Mouse (Mus musculus) stomach, embryonic 15.5 days (tissue): Measurements from ENCODE around the gene Clpsl2. TPM values are rescaled to one million over a fixed set of nuclear protein-coding genes. Genes with fewer than 3 reads are reported as not detected.
A peak's percentile ranks its signal among the peaks of the same experiment; 100 is the strongest.

Experiments
- ATAC-seq: fragments of 200-750 bp; cut with Nextera tagmentation; 2 replicates; pipeline ENCODE4 v1.8.0; 2017; ENCODE audit warnings: low read depth, moderate number of reproducible peaks, moderate TSS enrichment; ENCODE audit not compliant: insufficient read depth, low FRiP score
- H3K27ac ChIP-seq: fragments of 300-500 bp; sonication (generic); 2 replicates; pipeline ENCODE4 v1.5.1; 2015; ENCODE audit warnings: mild to moderate bottlenecking, inconsistent platforms
- H3K27me3 ChIP-seq: fragments of 300-500 bp; sonication (generic); replicated peaks from 2 replicates; pipeline ENCODE4 v1.6.1; 2015; ENCODE audit warnings: inconsistent platforms
- H3K36me3 ChIP-seq: fragments of 300-500 bp; sonication (generic); 2 replicates; pipeline ENCODE4 v1.6.1; 2015; ENCODE audit warnings: inconsistent platforms
- H3K4me1 ChIP-seq: fragments of 300-500 bp; sonication (generic); 2 replicates; pipeline ENCODE4 v1.6.1; 2015; ENCODE audit warnings: inconsistent platforms
- H3K4me2 ChIP-seq: fragments of 300-500 bp; sonication (generic); 2 replicates; pipeline ENCODE4 v1.6.1; 2015; ENCODE audit warnings: mild to moderate bottlenecking, inconsistent platforms
- H3K4me3 ChIP-seq: fragments of 300-500 bp; sonication (generic); replicated peaks from 2 replicates; pipeline ENCODE4 v1.5.1; 2015; ENCODE audit warnings: inconsistent platforms
- H3K9ac ChIP-seq: fragments of 300-500 bp; sonication (generic); 2 replicates; pipeline ENCODE4 v1.6.1; 2015; ENCODE audit warnings: inconsistent platforms
- H3K9me3 ChIP-seq: fragments of 300-500 bp; sonication (generic); 2 replicates; pipeline ENCODE4 v1.6.1; 2016; ENCODE audit warnings: inconsistent platforms
- WGBS: fragments of 180-500 bp; shearing (Covaris S2); methylation state at CpG from one replicate; pipeline ENCODE4 v1.1.7; 2015; 5-methylcytosine and 5-hydroxymethylcytosine counted together
- polyA plus RNA-seq: library from polyadenylated mRNA; unstranded; fragments of >200 nt; fragmentation: Nextera tagmentation; extraction: Ambion mirVana; gene quantifications from 2 replicates; pipeline ENCODE4 v1.2.1, GENCODE M21; 2015

Gene Clpsl2
- polyA plus RNA-seq, 1 experiment from 2014 or later: not detected

DNA sequence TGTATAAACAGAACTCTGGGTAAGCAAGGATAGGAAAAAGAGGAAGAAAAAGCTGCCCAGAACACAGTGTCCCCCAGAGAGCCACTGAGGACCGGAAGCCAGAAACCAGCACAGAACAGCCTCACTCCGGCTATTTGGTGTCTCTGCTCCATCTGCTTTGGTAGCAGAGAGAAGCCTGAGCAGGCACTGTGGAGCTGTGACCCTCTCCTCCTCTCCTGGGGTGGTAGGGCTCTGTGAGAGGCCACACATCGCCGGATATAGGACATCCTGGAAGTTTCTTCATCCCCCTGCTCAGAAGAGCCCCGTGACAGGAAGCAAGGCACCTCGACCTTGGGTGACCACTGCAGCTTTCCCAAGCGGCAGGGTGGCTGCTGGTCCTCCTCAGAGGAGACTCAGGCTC, 35.4 kb upstream of the Clpsl2 start:
- peak overlapping the region; percentile 52 for H3K27ac ChIP-seq
- no peak for ATAC-seq
- no peaks in the 10 kb centered on the region for H3K27me3 ChIP-seq
- 61% methylated on average over 7 of the region's 7 CpGs for WGBS
- H3K9me3 ChIP-seq: no peaks in the 10 kb centered on the region
- H3K4me1 ChIP-seq: peaks cover 41% of the 10 kb centered on the region
- H3K36me3 ChIP-seq: no peaks in the 10 kb centered on the region
- H3K4me3 ChIP-seq: no peak overlapping the region
- no peak overlapping the region for H3K4me2 ChIP-seq
- no peak overlapping the region for H3K9ac ChIP-seq

DNA sequence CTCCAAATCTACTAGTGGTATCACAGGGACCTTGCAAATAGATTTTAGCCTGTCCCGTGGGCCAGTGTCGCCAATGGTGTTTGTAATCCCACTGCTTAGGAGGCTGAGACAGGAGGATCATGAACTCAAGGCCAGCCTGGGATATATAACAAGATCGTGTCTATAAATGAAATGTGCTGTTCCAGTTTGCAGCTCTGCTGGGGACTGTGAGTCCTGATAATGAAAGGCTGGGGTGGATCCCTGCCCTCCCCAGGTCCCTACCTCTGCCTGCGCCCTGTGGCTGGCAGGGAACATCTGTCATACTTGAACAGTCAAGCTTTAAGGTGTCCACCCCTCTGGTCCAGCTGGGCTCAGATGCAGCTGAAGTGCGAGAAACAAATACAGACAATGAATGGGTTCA, 34.7 kb upstream of the Clpsl2 start:
- Histone ChIP-seq H3K36me3 (no peaks in the 10 kb centered on the region), H3K27me3 (no peaks in the 10 kb centered on the region), H3K4me3 (no peak overlapping the region), H3K27ac (no peak overlapping the region), H3K9me3 (no peaks in the 10 kb centered on the region), H3K4me2 (no peak overlapping the region), H3K4me1 (peaks cover 44% of the 10 kb centered on the region), H3K9ac (no peak overlapping the region)
- WGBS: 65% methylated on average over 5 of the region's 5 CpGs
- no peak for ATAC-seq

DNA sequence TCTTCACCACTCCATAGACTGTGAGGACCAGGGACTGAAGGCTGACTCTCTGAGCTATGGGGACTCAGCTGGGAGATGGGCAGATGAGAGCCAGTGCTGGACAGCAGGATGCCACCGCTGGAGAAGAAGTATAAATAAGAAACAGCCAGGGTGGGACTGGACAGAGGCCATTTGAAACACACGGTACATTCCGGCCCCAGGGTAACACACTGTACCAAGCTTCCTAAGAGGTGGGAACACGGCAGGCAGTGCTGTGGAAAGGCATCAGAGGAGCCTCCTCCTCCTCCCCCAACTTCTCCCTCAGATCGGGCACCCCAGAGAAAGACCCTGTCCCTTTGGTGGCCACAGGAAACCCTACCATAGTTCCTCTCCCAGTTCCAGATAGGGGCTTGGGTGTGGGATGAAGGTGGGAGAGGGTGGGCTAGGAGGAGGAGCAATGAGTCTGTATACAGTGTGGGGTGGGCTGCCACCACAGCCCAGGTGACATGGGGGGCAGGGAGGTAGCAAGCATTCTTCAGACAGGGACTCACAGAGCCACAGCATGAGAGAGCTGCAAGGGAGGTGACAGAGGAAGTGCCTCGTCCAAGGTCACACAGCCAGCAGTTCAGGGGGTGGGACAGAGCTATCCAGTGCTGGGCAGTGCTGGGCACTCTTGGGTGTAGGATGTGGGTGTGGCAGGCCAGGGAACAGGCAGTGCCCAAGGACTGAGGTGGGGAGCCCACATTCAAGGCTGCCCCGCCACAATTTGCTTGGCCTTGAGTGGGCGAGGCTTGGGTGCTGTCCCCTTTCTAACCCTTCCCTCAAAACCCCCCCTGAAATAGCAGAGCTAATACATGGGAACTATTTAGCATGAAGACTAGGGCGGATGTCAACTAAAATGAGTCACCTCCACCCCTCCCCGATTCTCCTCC, 33.5 kb upstream of the Clpsl2 start:
- Histone ChIP-seq H3K4me1 (peaks cover 42% of the 10 kb centered on the region), H3K27ac (no peak overlapping the region), H3K4me3 (no peak overlapping the region), H3K36me3 (no peaks in the 10 kb centered on the region), H3K4me2 (no peak overlapping the region), H3K27me3 (no peaks in the 10 kb centered on the region), H3K9me3 (no peaks in the 10 kb centered on the region), H3K9ac (no peak overlapping the region)
- WGBS: 65% methylated on average over 10 of the region's 10 CpGs
- peak; percentile 20; the same call in 1 of the 2 replicates for ATAC-seq

DNA sequence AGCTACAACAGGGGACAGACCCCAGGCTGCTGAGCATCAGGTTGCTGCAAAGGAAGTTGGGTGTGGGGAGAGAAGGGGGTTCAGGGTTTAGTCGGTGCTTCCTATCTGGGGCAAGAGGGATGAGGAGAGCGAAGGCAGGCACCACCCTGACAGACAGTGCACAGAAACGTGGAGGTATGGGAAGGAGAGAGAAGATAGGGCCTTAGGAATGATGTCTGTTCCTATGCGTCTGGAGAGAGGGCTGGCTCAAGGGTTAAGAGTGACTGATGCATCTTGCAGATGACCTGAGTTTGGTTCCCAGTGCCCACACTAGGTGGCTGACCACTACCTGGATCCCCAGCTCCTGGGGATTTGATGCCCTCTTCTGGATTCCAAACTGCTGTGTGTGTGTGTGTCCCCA, 32.3 kb upstream of the Clpsl2 start:
- Histone ChIP-seq H3K9ac (no peak overlapping the region), H3K36me3 (no peaks in the 10 kb centered on the region), H3K4me3 (peak overlapping the region; percentile 39; the same call in 1 of the 2 replicates), H3K9me3 (no peaks in the 10 kb centered on the region), H3K4me1 (peaks cover 35% of the 10 kb centered on the region), H3K27ac (peak overlapping the region; percentile 91), H3K4me2 (peak overlapping the region; percentile 86), H3K27me3 (no peaks in the 10 kb centered on the region)
- WGBS: 68% methylated on average over 4 of the region's 4 CpGs
- ATAC-seq: no peak

DNA sequence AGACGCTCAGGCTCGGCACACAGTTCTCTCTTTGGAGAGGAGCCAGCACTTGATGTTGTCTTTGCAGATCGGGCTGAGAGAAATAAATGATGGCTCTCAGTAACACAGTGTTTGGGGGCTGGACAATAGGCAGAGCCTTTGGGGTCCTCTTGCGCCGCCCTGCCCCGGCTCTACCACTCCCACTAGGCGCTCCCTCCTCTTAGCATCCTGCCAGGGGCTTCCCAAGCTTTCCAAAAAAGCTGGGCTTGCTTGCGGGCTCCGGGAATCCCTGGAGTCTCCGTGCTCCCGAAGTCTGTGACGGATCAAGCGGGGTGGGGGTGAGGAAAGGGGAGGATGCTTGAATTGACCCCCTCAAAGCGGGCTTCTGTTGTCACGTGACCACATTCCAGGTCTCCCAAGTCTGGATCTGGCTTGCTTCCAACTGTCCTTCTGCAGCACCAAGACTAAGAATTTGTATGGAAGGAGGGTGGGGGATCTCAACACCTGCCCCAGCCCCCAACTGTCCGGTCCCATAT, 31.7 kb upstream of the Clpsl2 start, which contains the start of gene Fkbp5:
Gene Fkbp5 (minus strand): TSS at position 87 of the 515 bp plus-strand sequence.
- peak within 1 kb of the TSS; percentile 39 for H3K4me3 ChIP-seq
- ATAC-seq: peak; percentile 46
- H3K9ac ChIP-seq: peak within 1 kb of the TSS; percentile 29; the same call in 1 of the 2 replicates
- peak within 1 kb of the TSS; percentile 91 for H3K27ac ChIP-seq
- no peaks in the 10 kb centered on the region for H3K36me3 ChIP-seq
- no peaks in the 10 kb centered on the region for H3K27me3 ChIP-seq
- peak within 1 kb of the TSS; percentile 86 for H3K4me2 ChIP-seq
- H3K4me1 ChIP-seq: peaks cover 35% of the 10 kb centered on the region
- WGBS: 3% methylated on average over 16 of the region's 16 CpGs
- no peaks in the 10 kb centered on the region for H3K9me3 ChIP-seq

DNA sequence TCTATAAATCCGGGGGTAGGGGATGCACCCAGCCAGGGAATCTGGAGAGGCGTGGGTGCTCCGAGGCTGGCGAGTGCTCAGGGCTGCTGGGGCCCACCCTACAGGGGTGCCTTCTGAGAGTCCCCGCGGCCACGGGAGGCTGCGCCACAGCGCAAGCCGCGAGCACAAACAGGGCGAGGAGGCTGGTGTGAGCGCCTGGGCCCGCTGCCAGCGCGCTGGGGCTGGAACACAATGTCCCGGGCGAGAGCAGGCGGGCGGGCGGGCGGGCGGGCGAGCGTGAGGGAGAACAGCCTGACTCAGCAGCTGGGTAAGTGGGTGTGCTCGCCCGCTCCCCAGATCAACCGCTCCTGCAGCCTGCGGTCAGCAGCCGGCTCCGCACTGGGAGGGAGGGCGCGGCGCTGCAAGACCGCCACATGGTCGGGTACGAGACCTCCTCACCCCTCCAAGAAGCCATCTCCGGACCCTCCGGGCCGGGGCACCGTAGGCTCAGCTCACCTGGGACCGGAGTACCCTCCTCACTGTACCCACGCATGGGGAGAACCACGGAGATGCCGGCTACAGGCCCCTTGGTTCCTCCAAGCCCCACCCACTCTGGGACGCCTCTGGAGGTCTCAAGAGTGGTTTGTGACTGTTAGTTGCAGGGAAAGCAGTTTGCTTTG, 31.1 kb upstream of the Clpsl2 start:
- Histone ChIP-seq H3K4me1 (peaks cover 33% of the 10 kb centered on the region), H3K27ac (peak overlapping the region; percentile 91), H3K36me3 (no peaks in the 10 kb centered on the region), H3K4me3 (peak overlapping the region; percentile 39), H3K9ac (peak overlapping the region; percentile 29; the same call in 1 of the 2 replicates), H3K4me2 (peak overlapping the region; percentile 86), H3K9me3 (no peaks in the 10 kb centered on the region), H3K27me3 (no peaks in the 10 kb centered on the region)
- peak; percentile 67 for ATAC-seq
- under 1% methylated on average over 41 of the region's 46 CpGs for WGBS

DNA sequence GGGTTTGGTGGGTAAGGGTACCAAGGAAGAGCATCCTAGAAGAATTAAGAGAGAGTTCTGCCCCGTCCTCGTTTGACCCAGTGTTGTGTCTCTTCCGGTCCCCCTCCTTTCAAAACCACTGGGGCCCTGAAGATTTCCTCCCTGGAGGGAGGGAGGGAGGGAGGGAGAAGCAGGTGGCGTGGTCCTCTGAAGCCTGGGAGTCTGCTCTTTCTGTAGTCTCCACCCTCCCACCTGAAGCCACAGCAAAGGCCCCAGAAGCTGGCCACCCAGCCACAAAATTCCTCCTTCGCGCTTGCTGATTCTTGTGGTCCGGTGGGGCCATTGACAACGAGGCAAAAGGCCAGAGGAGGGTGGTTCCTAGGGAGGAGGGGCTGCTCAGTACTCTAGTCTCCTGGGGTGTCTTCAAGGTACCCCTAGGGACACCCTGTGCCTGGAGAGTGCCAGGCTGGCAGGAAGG, 30.6 kb upstream of the Clpsl2 start:
- Histone ChIP-seq H3K9ac (no peak overlapping the region), H3K9me3 (no peaks in the 10 kb centered on the region), H3K4me3 (peak overlapping the region; percentile 39), H3K27me3 (no peaks in the 10 kb centered on the region), H3K36me3 (no peaks in the 10 kb centered on the region), H3K4me2 (peak overlapping the region; percentile 86), H3K27ac (peak overlapping the region; percentile 91), H3K4me1 (peaks cover 39% of the 10 kb centered on the region)
- ATAC-seq: no peak
- 28% methylated on average over 8 of the region's 8 CpGs for whole genome bisulfite sequencing

DNA sequence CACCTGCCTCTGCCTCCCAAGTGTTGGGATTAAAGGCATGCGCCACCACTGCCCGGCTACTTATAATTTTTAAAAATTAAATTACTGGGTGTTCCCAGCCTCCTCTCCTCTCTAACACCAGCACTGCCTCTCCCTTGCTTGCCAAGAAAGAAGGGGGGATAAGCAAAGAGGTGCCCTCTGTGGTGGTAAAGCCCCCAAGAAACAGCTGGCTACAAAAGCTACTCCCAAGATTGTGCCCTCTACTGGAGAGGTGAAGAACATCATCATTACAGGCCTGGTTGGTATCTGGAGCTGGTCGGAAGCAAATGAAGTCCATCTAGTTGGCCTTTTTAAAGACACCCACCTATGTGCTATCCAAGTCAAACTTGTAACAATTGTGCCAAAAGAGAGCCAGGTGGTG, 29.4 kb upstream of the Clpsl2 start:
- Histone ChIP-seq H3K27ac (no peak overlapping the region), H3K4me2 (no peak overlapping the region), H3K27me3 (no peaks in the 10 kb centered on the region), H3K9me3 (no peaks in the 10 kb centered on the region), H3K4me3 (no peak overlapping the region), H3K9ac (no peak overlapping the region), H3K36me3 (no peaks in the 10 kb centered on the region), H3K4me1 (peaks cover 47% of the 10 kb centered on the region)
- no peak for ATAC-seq
- 87% methylated on average over 3 of the region's 3 CpGs for WGBS

DNA sequence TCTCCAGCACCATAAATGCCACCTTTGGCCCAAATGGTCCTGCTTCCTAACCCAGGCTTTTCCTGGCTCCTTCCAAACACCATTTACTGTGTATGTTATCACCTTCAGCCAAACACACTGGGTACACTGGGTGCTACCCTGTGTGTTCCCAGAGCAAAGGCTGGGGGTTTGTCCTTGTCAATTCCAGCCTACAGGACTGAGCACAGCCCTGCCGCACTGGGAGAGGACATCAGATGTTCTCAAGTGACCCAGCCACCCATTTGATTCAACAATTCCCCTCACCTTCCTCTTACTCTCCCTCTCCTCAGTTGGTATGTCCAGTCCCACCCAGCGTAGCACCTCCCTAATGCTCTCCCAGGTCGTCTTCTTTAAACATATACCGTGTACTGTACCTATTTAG, 28.6 kb upstream of the Clpsl2 start:
- Histone ChIP-seq H3K27ac (no peak overlapping the region), H3K4me2 (no peak overlapping the region), H3K4me3 (no peak overlapping the region)

DNA sequence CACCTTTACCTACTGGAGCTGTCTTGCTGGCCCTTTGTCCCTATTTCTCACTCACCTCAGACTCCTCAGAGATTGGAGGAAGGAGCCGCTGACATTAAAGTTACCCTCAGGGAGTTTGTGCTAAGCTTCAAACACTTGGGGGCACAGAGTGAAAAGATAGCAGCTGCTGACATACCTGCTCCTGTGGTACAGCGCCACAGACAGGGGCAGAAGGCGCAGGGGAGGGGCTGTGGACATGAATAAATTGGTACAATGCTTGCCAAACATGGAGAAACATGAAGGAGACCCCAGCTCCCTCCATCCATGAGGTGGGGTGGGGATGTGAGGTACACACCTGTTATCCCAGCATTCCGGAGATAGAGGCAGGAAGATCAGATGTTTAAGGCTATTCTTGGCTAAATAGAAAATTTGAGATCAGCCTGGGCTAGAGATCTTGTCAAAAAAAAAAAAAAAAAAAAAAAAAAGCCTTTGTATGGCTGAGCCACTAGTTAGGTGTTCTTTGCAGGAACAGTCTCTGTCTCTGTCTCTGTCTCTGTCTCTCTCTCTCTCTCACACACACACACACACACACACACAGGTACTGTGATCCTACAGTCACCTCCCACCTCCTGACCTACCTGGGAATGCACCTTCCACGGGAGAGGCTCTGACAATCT, 28.0 kb upstream of the Clpsl2 start:
- no peak overlapping the region for H3K27ac ChIP-seq
- 53% methylated on average over 5 of the region's 5 CpGs for WGBS
- no peak overlapping the region for H3K9ac ChIP-seq
- no peaks in the 10 kb centered on the region for H3K9me3 ChIP-seq
- no peak for ATAC-seq
- H3K4me1 ChIP-seq: peaks cover 40% of the 10 kb centered on the region
- no peak overlapping the region for H3K4me3 ChIP-seq
- no peaks in the 10 kb centered on the region for H3K27me3 ChIP-seq
- H3K4me2 ChIP-seq: no peak overlapping the region
- H3K36me3 ChIP-seq: no peaks in the 10 kb centered on the region

More for the DNA sequence above, 28.6 kb upstream of the Clpsl2 start:
- H3K9me3 ChIP-seq: no peaks in the 10 kb centered on the region
- no peak for ATAC-seq
- H3K36me3 ChIP-seq: no peaks in the 10 kb centered on the region
- 72% methylated on average over 4 of the region's 4 CpGs for WGBS
- H3K27me3 ChIP-seq: no peaks in the 10 kb centered on the region
- peaks cover 45% of the 10 kb centered on the region for H3K4me1 ChIP-seq
- no peak overlapping the region for H3K9ac ChIP-seq

DNA sequence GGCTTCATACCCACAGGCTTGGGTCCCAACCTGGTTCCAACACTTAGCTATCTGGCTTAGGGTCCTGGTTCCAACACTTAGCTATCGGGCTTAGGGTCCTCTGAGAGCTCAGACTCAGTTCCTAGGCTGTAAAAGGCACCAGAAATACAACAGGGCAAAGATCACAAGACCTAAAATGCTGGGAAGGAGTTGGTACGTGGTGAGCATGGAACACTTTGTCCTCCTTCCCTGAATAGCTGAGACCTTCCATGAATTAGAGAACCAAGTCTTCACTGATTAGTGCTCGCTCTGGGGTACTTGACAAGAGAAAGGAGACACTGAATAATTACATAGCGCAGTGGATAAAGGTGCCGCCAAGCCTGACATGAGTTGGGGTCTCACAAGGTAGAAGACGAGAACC, 27.3 kb upstream of the Clpsl2 start:
- H3K4me3 ChIP-seq: peak overlapping the region; percentile 62
- H3K36me3 ChIP-seq: no peaks in the 10 kb centered on the region
- no peak overlapping the region for H3K9ac ChIP-seq
- H3K9me3 ChIP-seq: no peaks in the 10 kb centered on the region
- peak overlapping the region; percentile 96 for H3K4me2 ChIP-seq
- H3K27me3 ChIP-seq: no peaks in the 10 kb centered on the region
- 38% methylated on average over 6 of the region's 6 CpGs for WGBS
- H3K4me1 ChIP-seq: peaks cover 38% of the 10 kb centered on the region
- no peak for ATAC-seq
- peak overlapping the region; percentile 18; the same call in 1 of the 2 replicates for H3K27ac ChIP-seq
